Mouse (Mus musculus): ENCODE data around the gene Tent4a.
A peak's percentile ranks its signal among the peaks of the same experiment; 100 is the strongest.

The Tent4a gene

GRCm38 (mm10) chr13:69460635-69461465 is 73.6 kb downstream of the Tent4a start:
- no peak for DNase-seq (ENCODE audit: low spot score)

- DNase-seq (ENCODE audit: low spot score), result peak; percentile 27
Measured at GRCm38 (mm10) chr13:69459657-69460458, 74.6 kb downstream of the Tent4a start.

GRCm38 (mm10) chr13:69458891-69459290 is 75.5 kb downstream of the Tent4a start:
- no peak for DNase-seq (ENCODE audit: low spot score)

GRCm38 (mm10) chr13:69458461-69458860 is 76.0 kb downstream of the Tent4a start:
- DNase-seq (ENCODE audit: low spot score), result no peak

GRCm38 (mm10) chr13:69457105-69457504 is 77.3 kb downstream of the Tent4a start:
- no peak for DNase-seq (ENCODE audit: low spot score)

GRCm38 (mm10) chr13:69456641-69457040 is 77.8 kb downstream of the Tent4a start:
- no peak for DNase-seq (ENCODE audit: low spot score)

- DNase-seq (ENCODE audit: low spot score), result no peak
Measured at GRCm38 (mm10) chr13:69455476-69456175, 78.8 kb downstream of the Tent4a start.
